Mouse (Mus musculus): ENCODE data around the gene Shroom1. TPM values are rescaled to one million over a fixed set of nuclear protein-coding genes. Genes with fewer than 3 reads are reported as not detected.

The Shroom1 gene
- polyA plus RNA-seq, 1 experiment from 2014 or later, result 7.9 TPM

GRCm38 (mm10) chr11:53486822-53487594 is 30.0 kb downstream of the Shroom1 start:
- Histone ChIP-seq H3K9ac (peak overlapping the region; percentile 48), H3K4me2 (replicated peaks) (peak overlapping the region; percentile 64), H3K27ac (no peak overlapping the region), H3K9me3 (no peaks in the 10 kb centered on the region), H3K36me3 (no peaks in the 10 kb centered on the region), H3K4me3 (peak overlapping the region; percentile 33), H3K27me3 (peaks cover 43% of the 10 kb centered on the region), H3K4me1 (peaks cover 13% of the 10 kb centered on the region)
- 7% methylated on average over 27 of the region's 27 CpGs for WGBS
- ATAC-seq (ENCODE audit: low FRiP score, low read depth), result no peak

GRCm38 (mm10) chr11:53489007-53489406 is 32.0 kb downstream of the Shroom1 start:
- Histone ChIP-seq H3K4me1 (peaks cover 13% of the 10 kb centered on the region), H3K4me2 (replicated peaks) (no peak overlapping the region), H3K9ac (no peak overlapping the region), H3K4me3 (no peak overlapping the region), H3K36me3 (no peaks in the 10 kb centered on the region), H3K27me3 (peaks cover 29% of the 10 kb centered on the region), H3K27ac (no peak overlapping the region), H3K9me3 (no peaks in the 10 kb centered on the region)
- ATAC-seq (ENCODE audit: low FRiP score, low read depth), result no peak
- 96% methylated on average over 5 of the region's 5 CpGs for WGBS

GRCm38 (mm10) chr11:53489421-53489820 is 32.4 kb downstream of the Shroom1 start:
- no peak overlapping the region for H3K4me3 ChIP-seq
- H3K9ac ChIP-seq, result no peak overlapping the region
- peaks cover 29% of the 10 kb centered on the region for H3K27me3 ChIP-seq
- peaks cover 13% of the 10 kb centered on the region for H3K4me1 ChIP-seq
- ATAC-seq (ENCODE audit: low FRiP score, low read depth), result no peak
- no peaks in the 10 kb centered on the region for H3K36me3 ChIP-seq
- no peaks in the 10 kb centered on the region for H3K9me3 ChIP-seq
- 85% methylated on average over 9 of the region's 9 CpGs for WGBS
- H3K4me2 ChIP-seq (replicated peaks), result no peak overlapping the region
- no peak overlapping the region for H3K27ac ChIP-seq

GRCm38 (mm10) chr11:53491954-53492401 is 35.0 kb downstream of the Shroom1 start:
- Histone ChIP-seq H3K4me1 (peaks cover 12% of the 10 kb centered on the region), H3K36me3 (no peaks in the 10 kb centered on the region), H3K27ac (no peak overlapping the region), H3K4me2 (replicated peaks) (no peak overlapping the region), H3K9ac (no peak overlapping the region), H3K27me3 (peaks cover 14% of the 10 kb centered on the region), H3K9me3 (no peaks in the 10 kb centered on the region), H3K4me3 (no peak overlapping the region)
- ATAC-seq (ENCODE audit: low FRiP score, low read depth), result no peak
- WGBS, result 39% methylated on average over 8 of the region's 8 CpGs

- 24% methylated on average over 3 of the region's 3 CpGs for WGBS
- Histone ChIP-seq H3K27ac (no peak overlapping the region), H3K36me3 (no peaks in the 10 kb centered on the region), H3K4me2 (replicated peaks) (no peak overlapping the region), H3K4me3 (no peak overlapping the region), H3K4me1 (peaks cover 7% of the 10 kb centered on the region; the same call in 1 of the 2 replicates), H3K9me3 (no peaks in the 10 kb centered on the region), H3K9ac (no peak overlapping the region), H3K27me3 (no peaks in the 10 kb centered on the region)
- no peak for ATAC-seq (ENCODE audit: low FRiP score, low read depth)
These were observed 36.4 kb downstream of the Shroom1 start for GRCm38 (mm10) chr11:53493243-53493955.

- H3K4me1 ChIP-seq, result peaks cover 8% of the 10 kb centered on the region
- no peaks in the 10 kb centered on the region for H3K36me3 ChIP-seq
- no peak for ATAC-seq (ENCODE audit: low FRiP score, low read depth)
- H3K4me3 ChIP-seq, result no peak overlapping the region
- no peaks in the 10 kb centered on the region for H3K27me3 ChIP-seq
- no peak overlapping the region for H3K27ac ChIP-seq
- 51% methylated on average over 6 of the region's 6 CpGs for WGBS
- no peak overlapping the region for H3K4me2 ChIP-seq (replicated peaks)
- no peak overlapping the region for H3K9ac ChIP-seq
- no peaks in the 10 kb centered on the region for H3K9me3 ChIP-seq
These were observed 38.4 kb downstream of the Shroom1 start for GRCm38 (mm10) chr11:53495417-53495816.

GRCm38 (mm10) chr11:53496946-53497345 is 39.9 kb downstream of the Shroom1 start:
- H3K36me3 ChIP-seq, result no peaks in the 10 kb centered on the region
- no peak for ATAC-seq (ENCODE audit: low FRiP score, low read depth)
- WGBS, result 71% methylated on average over 6 of the region's 6 CpGs
- no peak overlapping the region for H3K27ac ChIP-seq
- no peaks in the 10 kb centered on the region for H3K9me3 ChIP-seq
- no peak overlapping the region for H3K9ac ChIP-seq
- peaks cover 9% of the 10 kb centered on the region for H3K4me1 ChIP-seq
- H3K4me2 ChIP-seq (replicated peaks), result no peak overlapping the region
- H3K27me3 ChIP-seq, result no peaks in the 10 kb centered on the region
- no peak overlapping the region for H3K4me3 ChIP-seq

GRCm38 (mm10) chr11:53500569-53500968 is 43.6 kb downstream of the Shroom1 start:
- H3K4me3 ChIP-seq, result no peak overlapping the region
- 9% methylated on average over 11 of the region's 11 CpGs for WGBS
- H3K27ac ChIP-seq, result no peak overlapping the region
- H3K9ac ChIP-seq, result no peak overlapping the region
- ATAC-seq (ENCODE audit: low FRiP score, low read depth), result peak; percentile 40; the same call in 1 of the 2 replicates
- H3K9me3 ChIP-seq, result no peaks in the 10 kb centered on the region
- peaks cover 7% of the 10 kb centered on the region for H3K4me1 ChIP-seq
- peak overlapping the region; percentile 46 for H3K4me2 ChIP-seq (replicated peaks)
- no peaks in the 10 kb centered on the region for H3K36me3 ChIP-seq
- no peaks in the 10 kb centered on the region for H3K27me3 ChIP-seq

GRCm38 (mm10) chr11:53502039-53502765 is 45.2 kb downstream of the Shroom1 start:
- Histone ChIP-seq H3K4me2 (replicated peaks) (no peak overlapping the region), H3K9me3 (no peaks in the 10 kb centered on the region), H3K27ac (no peak overlapping the region), H3K36me3 (no peaks in the 10 kb centered on the region), H3K4me3 (no peak overlapping the region), H3K9ac (no peak overlapping the region), H3K4me1 (peaks cover 6% of the 10 kb centered on the region), H3K27me3 (no peaks in the 10 kb centered on the region)
- WGBS, result 76% methylated on average over 8 of the region's 8 CpGs
- no peak for ATAC-seq (ENCODE audit: low FRiP score, low read depth)

- ATAC-seq (ENCODE audit: low FRiP score, low read depth), result no peak
- WGBS, result 86% methylated on average over 5 of the region's 5 CpGs
- H3K4me2 ChIP-seq (replicated peaks), result no peak overlapping the region
- no peaks in the 10 kb centered on the region for H3K27me3 ChIP-seq
- H3K9me3 ChIP-seq, result no peaks in the 10 kb centered on the region
- H3K4me3 ChIP-seq, result no peak overlapping the region
- no peaks in the 10 kb centered on the region for H3K36me3 ChIP-seq
- H3K27ac ChIP-seq, result no peak overlapping the region
- H3K9ac ChIP-seq, result no peak overlapping the region
- peaks cover 8% of the 10 kb centered on the region for H3K4me1 ChIP-seq
These were observed 46.7 kb downstream of the Shroom1 start for GRCm38 (mm10) chr11:53503738-53504137.

- 85% methylated on average over 8 of the region's 8 CpGs for WGBS
- H3K4me1 ChIP-seq, result peaks cover 8% of the 10 kb centered on the region
- H3K27me3 ChIP-seq, result no peaks in the 10 kb centered on the region
- H3K9me3 ChIP-seq, result no peaks in the 10 kb centered on the region
- H3K9ac ChIP-seq, result no peak overlapping the region
- H3K4me2 ChIP-seq (replicated peaks), result no peak overlapping the region
- no peaks in the 10 kb centered on the region for H3K36me3 ChIP-seq
- no peak for ATAC-seq (ENCODE audit: low FRiP score, low read depth)
- no peak overlapping the region for H3K4me3 ChIP-seq
- no peak overlapping the region for H3K27ac ChIP-seq
These were observed 47.4 kb downstream of the Shroom1 start for GRCm38 (mm10) chr11:53504376-53504775.
